Mouse (Mus musculus): ENCODE data around the gene Mab21l2.

Gene Mab21l2

GRCm38 (mm10) chr3:86548091-86549015 is at the start of gene Mab21l2:
Gene Mab21l2, minus strand, starts transcription at chr3:86548629.
- ChIA-PET POLR2A (interaction anchor here in 1 of 4 experiments (0.5 kb wide), 1 partner anchor 118 kb away, joined by 4 read pairs; no protein-coding TSS in a partner anchor), CTCF (interaction anchor here in 2 of 4 experiments (0.6 to 0.7 kb wide), 5 partner anchors 32 to 1067 kb away, joined by 3 to 11 read pairs (median 5); no protein-coding TSS in a partner anchor)

- CTCF ChIA-PET = no interaction called here
These were observed 26.9 kb upstream of the Mab21l2 start for GRCm38 (mm10) chr3:86575312-86575711.

DNA sequence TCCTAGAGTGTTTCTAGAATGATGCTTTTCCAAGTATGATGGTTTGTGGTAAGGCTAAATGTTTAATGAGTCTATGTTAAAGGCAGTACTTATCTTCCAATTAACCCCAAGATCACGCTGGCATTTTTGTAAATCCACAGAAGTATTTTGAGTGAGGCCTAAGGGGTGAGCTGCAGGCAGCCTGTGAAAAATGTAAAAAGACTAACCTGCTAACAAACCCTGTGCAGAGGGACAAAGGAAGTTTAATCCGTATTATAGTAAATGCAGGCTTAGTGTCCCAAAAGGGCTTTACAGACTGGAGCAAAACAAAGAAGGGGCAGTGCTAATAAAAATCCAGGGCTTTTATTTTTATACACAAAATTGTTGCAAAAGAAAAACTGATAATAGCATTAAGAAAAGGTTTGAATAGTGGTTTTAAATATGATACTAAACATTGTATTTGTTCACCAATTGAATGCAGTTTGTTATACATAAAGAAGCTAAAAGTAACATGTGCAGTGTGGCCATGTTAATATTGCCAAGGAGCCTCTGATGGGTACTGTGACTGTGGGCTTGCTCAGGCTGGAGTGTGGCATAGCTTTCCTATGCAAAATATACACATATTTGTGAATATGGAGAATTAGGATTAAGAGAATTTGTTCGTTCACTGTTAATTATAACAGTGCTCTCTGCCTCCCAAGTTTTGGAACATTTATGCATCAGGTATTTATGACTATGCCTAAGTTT is 24.3 kb upstream of the Mab21l2 start:
- CTCF ChIA-PET = no interaction called here
- POLR2A ChIA-PET = interaction anchor here in 1 of 4 experiments (0.6 kb wide), 1 partner anchor 287 kb away, joined by 3 read pairs; no protein-coding TSS in a partner anchor

More at GRCm38 (mm10) chr3:86575312-86575711, 26.9 kb upstream of the Mab21l2 start:
- POLR2A ChIA-PET = no interaction called here

DNA sequence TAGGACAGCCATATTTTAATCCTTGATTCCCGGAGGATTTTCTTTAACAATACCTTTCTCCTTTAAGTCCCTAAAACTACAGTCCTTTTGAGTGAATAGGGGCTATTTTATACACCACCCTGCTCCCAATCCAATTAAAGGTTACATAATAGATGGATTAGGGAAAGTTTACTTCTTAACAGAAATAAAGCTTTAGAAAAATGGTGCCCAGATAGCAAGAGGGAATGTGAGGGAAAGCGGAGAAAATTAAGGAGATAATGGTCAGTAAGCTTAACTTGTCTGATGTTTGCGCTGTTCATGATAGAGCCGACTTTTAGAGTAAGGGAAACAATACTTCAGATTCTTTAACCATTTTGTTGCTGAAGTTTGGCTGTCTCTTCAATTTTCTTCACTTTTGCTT is 23.1 kb upstream of the Mab21l2 start:
- CTCF ChIA-PET = no interaction called here

GRCm38 (mm10) chr3:86567312-86567711 is 18.9 kb upstream of the Mab21l2 start:
- CTCF ChIA-PET = no interaction called here
- POLR2A ChIA-PET = no interaction called here

More for the DNA sequence above, 23.1 kb upstream of the Mab21l2 start:
- POLR2A ChIA-PET = no interaction called here

DNA sequence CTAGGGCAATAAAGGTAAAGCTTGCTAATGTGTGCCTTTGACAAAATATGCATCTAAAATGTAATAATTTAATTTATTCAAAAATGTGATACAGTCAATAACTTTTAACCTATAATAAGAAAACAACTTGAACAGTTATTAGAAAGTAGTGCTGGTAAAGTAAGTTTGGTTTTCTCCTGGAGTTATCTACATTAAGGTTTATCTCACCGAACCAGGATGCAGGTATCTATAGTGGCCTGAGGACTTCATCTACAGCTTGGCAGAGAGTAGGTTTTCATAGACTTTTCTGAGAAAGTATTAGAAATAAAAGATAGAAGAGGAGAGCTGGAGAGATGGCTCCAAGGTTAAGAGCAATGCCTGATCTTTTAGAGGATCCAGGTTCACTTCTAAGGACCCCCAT is 13.0 kb upstream of the Mab21l2 start:
- CTCF ChIA-PET = no interaction called here
- POLR2A ChIA-PET = no interaction called here

DNA sequence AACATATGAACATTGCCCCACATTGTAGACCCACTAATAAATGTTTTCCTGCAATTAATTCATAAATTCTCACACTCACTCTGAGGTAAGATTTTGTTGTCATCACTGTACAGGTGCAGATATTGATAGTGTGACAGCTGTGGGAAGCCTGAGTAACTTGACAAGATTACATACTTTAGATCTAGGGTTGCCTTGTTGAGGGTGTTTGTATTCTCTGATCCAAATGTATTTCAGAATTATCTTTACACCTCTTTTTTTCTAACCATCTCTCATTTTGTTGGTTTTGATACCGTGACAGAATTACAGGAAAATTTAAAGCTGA is 12.6 kb upstream of the Mab21l2 start:
- ChIA-PET POLR2A (no interaction called here), CTCF (no interaction called here)

DNA sequence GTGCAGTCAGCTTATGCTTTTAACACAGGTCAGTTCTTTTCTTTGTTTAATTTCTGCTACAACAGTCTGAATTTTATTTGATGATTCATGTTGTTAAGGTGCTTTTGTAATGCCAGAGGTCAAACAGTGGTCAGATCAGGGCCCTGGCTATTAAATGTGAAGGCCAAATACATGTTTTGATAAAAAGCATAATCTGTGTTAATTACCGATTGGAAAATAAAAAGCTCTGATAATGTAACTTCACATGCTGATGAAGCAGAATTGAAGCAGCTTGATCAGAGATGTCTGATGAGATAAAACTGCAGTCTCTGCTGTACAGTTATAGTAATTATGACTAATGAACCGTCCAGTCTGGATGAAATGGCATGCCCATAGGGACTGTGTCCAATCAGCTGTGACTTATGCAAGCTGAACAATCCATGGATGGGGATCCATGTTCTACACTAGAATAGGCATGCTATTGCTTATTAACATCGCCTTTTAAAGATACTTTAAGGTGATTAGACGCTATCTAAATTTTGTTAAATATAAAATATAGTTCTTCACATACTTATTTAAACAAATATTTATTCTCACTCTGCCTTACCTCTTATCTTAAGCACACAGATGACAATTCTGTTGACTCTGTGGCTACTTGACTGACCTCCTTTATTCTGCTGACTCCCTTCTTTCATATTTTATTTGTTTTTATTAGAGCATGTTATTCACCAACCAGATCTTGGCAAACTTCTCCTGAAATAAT is 12.0 kb upstream of the Mab21l2 start:
- CTCF ChIA-PET = no interaction called here
- POLR2A ChIA-PET = no interaction called here

- ChIA-PET CTCF (no interaction called here), POLR2A (no interaction called here)
These were observed 11.2 kb upstream of the Mab21l2 start for GRCm38 (mm10) chr3:86559635-86560034.

- CTCF ChIA-PET = no interaction called here
These were observed 10.5 kb upstream of the Mab21l2 start for GRCm38 (mm10) chr3:86558976-86559375.

DNA sequence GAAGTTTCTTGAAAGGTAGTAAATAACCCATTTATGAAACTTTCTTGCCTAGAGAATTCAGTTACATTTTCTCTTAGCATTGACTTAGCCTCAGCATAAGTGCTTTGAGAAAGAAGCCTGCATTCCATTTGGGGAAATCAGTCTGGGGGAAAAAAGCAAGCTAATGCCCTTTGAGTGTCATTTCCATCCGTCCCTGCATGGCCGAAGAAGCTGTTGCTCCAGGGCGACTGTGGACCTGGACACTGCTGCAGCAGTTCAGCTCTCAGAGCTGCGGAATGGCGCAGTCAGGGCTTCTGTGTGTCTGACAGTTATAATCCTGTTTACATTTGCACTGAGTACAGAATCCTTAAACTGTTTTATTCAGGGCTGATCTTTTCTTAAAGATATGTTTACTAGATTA is 3.7 kb upstream of the Mab21l2 start:
- POLR2A ChIA-PET = no interaction called here
- CTCF ChIA-PET = no interaction called here

More at GRCm38 (mm10) chr3:86558976-86559375, 10.5 kb upstream of the Mab21l2 start:
- POLR2A ChIA-PET = no interaction called here

DNA sequence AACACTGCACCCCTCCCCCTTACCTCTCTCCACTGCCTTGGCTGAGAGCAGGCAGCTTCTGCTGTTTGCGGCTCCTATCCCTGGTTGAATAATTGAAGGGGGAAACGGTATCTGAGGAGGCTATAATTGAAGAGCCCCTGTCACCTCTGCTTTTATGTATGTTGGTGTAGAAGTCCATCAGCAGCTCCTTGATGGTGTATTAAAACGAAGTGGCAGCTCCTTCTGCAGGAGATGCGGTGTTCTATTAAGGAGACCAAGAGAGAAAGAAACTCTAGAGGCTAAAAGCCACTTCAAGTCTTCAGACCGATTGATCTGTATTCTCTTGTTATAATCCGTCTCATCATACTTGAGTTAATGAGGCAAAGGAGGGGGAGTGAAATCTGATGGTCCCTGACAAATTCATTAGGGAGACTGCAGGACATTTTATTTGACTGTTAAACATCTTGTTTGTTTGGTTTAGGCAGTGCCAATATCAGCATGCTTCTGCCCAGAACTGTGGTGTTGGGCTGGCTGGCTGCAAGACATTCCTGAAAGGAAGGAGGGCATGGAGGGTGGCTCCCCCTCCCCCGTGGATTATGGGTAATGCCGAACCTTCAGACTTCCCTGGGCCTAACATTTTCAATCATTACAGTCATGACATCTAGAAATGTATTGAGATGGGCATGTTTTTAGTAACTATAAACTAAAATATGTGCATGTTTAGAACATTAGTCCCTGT is 2.7 kb upstream of the Mab21l2 start:
- CTCF ChIA-PET = interaction anchor here in 1 of 4 experiments (0.7 to 1.3 kb wide), 2 partner anchors 13 to 210 kb away, joined by 3 to 5 read pairs; no protein-coding TSS in a partner anchor

GRCm38 (mm10) chr3:86550301-86551010 is 2.0 kb upstream of the Mab21l2 start:
- ChIA-PET POLR2A (interaction anchor here in 2 of 4 experiments (0.5 to 2.3 kb wide), 4 partner anchors 16 to 143 kb away, joined by 3 to 6 read pairs (median 4); no protein-coding TSS in a partner anchor), CTCF (interaction anchor here in 2 of 4 experiments (0.7 to 1.3 kb wide), 3 partner anchors 12 to 211 kb away, joined by 3 to 5 read pairs (median 3); no protein-coding TSS in a partner anchor)

More for the DNA sequence above, 2.7 kb upstream of the Mab21l2 start:
- POLR2A ChIA-PET = interaction anchor here in 2 of 4 experiments (0.6 to 2.3 kb wide), 3 partner anchors 15 to 142 kb away, joined by 3 to 6 read pairs (median 4); no protein-coding TSS in a partner anchor

DNA sequence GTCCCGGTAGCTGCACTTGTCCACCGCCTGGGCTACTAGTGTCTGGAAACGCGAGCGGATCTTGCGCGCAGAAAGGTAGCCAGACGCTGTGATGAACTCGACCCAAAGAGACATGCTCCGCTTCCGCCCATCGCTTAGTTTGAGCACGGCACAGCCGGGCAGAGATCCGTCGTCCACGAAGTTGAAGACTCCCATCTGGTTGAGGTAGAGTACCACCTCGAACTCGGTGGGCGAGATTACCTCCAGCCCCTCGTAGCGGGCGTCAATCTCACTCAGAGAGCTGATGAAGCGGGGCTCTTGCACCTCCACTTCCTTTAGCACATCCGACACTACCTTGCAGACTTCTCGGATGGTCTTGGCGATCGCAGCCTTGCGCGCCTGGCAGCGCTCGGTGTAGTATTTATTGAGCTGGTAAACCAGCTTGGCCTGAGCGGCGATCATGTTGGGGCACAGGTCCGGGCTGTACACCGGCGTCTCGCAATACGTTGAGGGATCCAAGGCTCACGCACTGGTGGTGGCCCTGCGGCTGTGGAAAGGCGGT is 1.1 kb downstream of the Mab21l2 start:
- POLR2A ChIA-PET = interaction anchor here in 1 of 4 experiments (1.6 kb wide), 1 partner anchor 130 kb away, joined by 4 read pairs; no protein-coding TSS in a partner anchor
- CTCF ChIA-PET = interaction anchor here in 2 of 4 experiments (0.6 to 1.2 kb wide), 3 partner anchors 27 to 197 kb away, joined by 3 read pairs; no protein-coding TSS in a partner anchor

DNA sequence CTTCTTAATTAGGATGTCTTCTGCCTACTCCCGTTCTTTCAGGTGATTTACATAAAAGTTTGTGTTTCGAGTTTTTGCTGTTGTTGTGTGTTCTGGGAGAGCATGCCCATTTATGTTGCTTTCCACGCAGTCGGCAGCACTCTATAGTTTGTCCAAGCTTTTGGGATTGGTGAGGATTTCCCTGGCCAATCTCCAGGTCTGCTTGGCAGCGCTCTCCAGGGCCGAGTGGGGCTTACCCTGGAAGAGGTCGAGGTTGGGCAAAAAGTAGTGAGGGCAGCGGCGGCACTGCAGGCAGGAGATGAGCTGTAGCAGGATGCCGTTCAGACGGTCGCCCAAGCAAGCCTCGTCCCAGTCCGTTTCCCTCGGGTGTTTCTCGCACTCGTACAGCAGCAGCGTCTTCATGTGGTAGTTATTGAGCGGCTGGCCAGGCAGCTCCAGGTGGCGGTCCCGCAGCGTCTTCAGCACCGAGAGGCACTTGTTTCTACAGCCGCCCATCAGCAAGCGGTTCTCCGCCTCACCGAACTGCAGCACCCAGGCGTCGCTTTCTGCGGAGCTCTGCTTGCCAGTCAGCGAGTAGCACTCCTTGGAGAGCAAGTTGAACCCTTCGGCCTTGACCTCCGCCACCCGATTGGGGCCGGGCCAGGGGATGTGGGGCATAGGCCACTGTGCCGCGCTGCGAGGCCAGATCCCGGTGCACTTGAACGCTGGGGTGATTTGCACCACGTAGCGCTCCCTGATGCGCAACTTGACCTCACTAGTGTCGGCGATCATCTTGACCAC is 1.8 kb downstream of the Mab21l2 start:
- ChIA-PET POLR2A (interaction anchor here in 2 of 4 experiments (0.7 to 1.6 kb wide), 3 partner anchors 32 to 312 kb away, joined by 3 to 9 read pairs (median 4); no protein-coding TSS in a partner anchor), CTCF (interaction anchor here in 2 of 4 experiments (0.5 to 1.2 kb wide), 3 partner anchors 26 to 566 kb away, joined by 3 to 5 read pairs (median 3); no protein-coding TSS in a partner anchor)

GRCm38 (mm10) chr3:86545945-86546344 is 2.5 kb downstream of the Mab21l2 start:
- ChIA-PET POLR2A (interaction anchor here in 3 of 4 experiments (0.5 to 1.6 kb wide), 4 partner anchors 31 to 342 kb away, joined by 3 to 9 read pairs (median 4); no protein-coding TSS in a partner anchor), CTCF (no interaction called here)

- CTCF ChIA-PET = interaction anchor here in 1 of 4 experiments (0.6 kb wide), 1 partner anchor 1732 kb away, joined by 5 read pairs; no protein-coding TSS in a partner anchor
- POLR2A ChIA-PET = no interaction called here
These were observed 3.6 kb downstream of the Mab21l2 start for GRCm38 (mm10) chr3:86544785-86545184.
